Mouse (Mus musculus) urinary bladder, postnatal 36 days (tissue): ENCODE data around the gene Myo10.

ENCODE experiments used
- DNase-seq, 2 experiments: peaks; one replicate each; pipeline ENCODE4 v3.0.0; 2022; ENCODE audit warnings: low spot score in 2 of 2, mixed read lengths in 1 of 2

Myo10 gene

DNA sequence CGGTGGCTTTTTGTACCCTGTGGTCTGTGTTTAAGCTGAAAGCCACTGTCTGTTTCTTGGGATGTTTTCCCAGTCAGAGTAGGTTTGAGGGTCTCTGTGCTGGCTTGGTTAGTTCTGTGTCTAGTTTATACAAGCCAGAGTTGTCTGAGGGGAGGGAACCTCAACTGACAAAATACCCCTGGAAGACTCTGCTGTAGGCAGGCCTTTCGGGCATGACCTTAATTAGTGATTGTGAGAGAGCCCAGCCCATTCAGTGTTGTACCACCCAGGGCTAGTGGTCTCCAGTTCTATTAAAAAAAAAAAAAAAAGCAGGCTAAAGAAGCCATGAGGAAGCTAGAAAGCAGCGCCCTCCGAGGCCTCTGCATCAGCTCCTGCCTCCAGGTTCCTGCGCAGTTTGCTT, 30.0 kb downstream of the Myo10 start:
- no peak for DNase-seq

DNA sequence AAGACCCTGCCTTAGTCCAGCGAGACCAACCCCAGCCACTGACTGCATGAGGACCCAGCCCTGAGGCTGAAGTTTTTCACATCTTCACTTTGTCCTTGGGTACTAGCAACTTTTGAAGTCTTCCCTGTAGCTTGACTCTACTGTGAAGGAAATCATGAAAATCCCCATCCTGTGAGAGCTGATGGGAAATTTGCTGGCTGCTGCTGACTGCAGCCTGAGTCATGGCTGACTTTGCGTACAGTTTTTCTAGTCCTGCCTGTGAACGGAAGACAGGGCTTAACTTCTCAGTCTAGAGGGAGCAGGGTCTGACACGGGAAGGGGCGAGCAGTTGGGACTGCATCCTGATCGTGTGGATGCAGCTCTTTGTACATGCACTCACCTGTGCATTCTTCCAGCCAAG, 30.6 kb downstream of the Myo10 start:
- DNase-seq, result no peak

DNA sequence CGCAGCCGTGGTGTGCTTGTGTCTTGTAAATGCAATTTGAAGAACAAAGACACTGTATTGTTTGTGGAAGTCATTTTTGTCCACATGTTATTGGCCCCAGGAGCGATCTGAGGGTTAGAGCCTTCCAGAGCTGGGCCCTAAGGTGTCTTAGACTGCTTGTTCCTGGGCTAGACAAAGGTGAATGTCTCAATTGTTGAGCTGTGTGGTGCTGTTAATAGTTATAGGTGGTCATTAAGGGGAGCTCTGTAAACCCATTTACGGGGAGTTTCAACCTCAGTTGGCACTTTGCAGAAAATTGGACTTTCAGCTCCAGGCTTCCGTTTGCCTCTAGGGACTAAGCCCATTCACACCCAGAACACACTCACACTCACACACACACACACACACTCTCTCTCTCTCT, 31.4 kb downstream of the Myo10 start:
- no peak for DNase-seq

DNA sequence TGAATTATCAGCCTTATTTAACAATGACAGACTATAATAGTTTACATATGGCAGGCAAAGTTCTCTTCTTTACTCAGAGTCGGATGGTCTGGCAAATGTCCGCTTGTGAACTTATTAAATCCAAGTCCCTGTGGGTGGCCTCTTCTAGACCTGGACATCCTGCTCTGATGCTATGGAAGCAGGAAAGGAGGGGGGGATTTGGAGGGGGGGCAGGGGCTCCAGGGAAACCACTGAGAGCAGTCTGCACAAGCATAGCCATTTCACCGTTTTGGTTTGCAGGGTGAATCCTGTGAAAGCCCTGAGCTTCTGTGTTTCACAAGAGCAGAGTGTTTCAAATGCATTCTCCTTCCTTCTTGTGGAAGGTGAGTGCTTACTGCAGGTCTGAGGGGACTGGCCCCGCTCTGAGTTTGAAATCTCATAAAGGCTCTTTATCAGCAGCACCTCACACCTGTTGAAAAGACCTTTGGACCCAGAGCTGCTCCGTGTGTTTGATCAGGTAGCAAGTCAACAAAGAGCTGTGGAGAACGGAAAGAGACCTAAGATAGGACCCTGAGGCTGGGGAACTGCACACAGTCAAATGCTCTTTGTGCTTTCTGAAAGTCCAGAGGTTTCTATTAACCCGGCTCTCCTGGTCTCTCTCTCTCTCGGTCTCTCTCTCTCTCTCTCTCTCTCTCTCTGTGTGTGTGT, 40.7 kb downstream of the Myo10 start:
- no peak for DNase-seq

DNA sequence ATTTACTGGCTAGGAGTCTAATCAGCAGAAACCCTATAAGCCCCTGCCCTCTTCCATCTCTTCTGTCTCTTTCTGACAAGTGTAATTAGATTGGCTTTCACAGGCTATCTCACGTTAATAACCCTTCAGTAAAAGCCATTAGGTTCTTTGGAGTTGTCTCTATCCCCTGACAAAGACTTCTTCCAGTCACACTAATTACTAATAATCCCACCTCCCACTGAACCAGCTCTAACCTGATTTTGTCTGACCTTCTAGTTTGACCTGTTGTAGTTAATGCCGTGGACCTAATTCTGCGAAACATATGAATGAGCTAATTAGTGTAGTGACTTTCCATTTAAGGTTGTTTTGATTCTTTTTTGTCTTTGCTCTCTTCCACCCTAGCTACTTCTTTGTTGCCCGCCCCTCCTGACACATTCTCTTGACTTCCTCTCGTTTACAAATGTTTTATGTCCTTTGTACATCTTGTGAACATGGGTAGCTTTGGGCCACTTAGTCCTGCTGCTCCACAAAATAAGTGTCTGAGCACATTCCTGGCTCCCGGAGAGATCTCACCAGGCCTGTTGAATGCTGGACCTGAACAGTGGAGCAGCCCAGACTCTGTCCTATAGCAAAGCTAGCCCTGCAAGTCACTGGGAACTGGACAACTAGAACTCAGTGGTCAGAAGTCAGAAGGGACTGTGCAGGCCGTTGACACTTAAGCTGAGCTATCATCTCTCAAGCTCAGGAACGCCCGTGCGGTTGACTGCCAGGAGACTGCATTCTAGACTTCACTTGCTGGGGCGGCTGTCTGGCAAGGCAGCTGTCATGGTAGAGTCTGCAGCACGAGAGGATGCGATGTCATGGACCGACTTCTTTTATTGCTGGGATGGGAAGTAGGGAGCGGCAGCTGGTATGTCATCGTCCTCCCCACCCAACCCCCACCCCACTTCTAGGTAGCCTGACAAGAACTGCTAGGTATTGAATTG, 47.2 kb downstream of the Myo10 start:
- no peak for DNase-seq

DNA sequence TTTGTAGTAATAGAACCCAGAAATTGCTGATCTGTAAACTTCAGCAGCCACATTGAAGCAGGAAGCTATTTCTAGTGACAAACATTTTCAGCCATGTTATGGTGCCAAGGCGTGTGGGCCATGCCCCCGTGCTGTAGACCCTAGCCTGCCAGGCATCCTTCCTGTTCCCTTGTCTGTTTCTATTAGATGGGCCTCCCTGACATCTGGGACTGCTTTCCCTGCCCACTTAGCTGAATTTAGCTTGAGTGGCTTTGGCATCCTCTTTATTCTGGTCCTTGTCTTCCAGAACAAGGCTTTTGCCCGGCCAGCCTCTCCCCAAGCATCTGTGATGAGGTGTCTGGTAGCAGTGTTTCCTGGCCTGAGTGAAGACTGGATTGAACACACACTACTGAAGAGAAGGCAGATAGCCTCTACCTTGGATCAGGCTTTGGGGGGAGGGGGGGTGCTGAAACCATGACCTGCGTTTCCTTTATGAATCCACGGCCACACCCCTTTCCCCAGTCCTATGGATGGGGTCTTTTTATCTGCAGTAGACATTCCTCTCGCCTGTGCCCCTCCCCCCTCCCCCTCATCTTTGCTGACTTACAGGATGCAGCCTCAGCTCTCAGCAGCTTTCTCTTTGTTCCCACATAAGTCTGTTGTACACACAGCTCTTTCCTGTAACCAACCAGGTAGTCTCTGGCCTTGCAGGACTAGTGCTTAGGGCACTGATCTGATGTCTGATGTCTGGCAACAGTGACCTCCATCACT, 51.1 kb downstream of the Myo10 start:
- DNase-seq, result no peak

DNA sequence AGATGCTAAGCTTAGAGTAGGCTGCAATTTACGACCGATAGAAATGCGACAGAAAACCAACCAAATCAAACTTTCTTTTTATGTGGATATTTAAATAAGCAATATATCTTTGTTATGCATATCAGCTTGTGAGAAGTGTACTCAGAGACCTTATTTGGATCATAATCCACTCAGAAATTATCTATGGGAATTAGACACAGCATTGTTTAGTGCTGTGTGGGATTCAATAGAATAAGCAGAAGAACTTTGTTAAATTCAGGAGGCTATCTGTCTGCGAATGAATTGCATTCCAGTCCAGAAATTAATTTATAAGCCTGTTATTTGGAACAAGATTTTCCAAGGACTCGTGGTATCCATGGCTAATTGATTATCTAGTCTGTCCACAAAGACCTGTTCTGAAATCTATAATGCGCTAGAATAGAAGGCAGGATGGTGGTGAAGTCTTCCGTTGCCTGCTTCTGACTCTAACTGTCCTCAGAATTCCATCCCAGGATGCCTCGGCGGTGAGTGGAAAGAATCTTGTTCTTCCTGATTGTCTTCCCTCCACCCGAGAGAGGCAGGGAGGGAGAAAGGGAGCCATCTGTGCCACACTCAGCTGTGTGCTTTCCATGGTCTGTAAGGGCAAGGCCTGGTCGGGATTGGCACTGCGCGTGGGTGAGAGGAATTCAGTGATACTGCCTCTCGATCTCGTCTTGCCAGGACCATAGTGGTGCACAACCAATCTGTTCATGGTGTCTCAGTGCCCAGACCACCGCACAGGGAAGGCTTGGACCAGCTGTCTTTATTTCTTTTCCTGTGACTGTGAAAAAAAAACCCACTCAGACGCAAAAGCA, 52.0 kb downstream of the Myo10 start:
- no peak for DNase-seq

DNA sequence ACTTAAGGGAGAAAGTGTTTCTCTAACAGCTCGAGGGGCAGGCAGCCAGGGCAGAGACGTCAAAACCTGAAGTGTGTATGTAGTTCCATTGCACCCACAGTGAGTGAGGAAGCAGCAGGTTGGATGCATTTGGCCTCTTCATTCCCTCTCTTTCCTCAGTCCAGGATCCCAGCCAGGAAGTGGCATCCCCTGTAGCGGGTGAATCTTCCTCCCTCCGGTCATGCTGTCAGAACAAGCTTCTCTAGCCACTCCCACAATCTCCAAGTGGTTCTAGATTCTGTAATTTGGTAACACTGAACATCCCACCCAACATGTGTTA, 52.6 kb downstream of the Myo10 start:
- DNase-seq, result no peak

DNA sequence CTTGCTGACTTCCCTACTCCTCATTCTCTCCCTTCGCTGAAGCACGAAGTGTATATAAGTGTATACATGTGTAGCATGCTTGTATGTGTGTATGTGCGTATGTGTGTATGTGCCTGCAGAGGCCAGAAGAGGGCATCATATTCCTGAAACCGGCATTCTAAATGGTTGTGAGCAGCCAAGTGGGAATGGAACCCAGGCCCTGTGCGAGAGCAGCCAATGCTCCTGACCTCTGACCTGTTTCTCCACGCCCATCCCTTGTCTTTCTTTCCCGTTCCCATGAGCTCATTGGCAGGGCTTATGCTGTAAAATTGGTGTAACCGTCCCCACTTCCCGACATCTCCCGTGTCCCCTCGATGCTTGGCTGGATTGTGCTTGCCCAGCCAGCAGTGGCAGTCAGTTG, 53.0 kb downstream of the Myo10 start:
- DNase-seq, result no peak

DNA sequence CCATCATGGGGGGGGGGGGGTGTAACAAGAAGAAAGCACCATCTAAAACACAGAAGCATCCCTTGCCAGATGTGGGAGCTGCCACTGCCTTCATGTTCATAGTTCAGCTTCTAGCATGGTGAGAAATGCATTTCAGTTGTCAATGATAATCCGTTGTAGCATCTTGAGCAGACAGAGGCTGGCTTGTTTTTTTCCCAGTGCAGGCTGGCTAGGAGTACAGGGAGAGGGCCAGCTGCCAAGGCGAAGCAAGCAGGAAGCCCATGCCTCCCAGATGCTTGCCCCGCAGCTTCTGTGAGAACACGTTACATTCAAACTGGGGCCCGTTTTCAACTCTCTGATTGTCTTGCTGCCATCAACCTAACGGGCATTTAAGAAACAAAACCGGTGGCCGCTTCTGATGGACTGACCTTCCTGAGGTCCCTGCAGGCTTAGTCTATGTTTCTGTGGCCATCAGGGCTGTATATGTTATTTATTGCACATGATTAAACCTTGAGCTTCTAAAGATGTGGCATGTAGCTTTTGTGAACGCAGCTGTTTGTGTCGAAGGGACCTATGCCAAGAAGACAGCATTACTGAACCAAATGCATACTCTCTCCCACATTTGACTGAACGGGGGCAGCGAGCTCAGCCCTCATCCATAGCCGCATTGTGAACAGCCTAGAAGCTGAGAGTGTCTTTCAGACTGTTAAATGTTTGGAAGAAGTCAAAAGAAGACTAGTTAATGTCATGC, 53.9 kb downstream of the Myo10 start:
- DNase-seq, result no peak

DNA sequence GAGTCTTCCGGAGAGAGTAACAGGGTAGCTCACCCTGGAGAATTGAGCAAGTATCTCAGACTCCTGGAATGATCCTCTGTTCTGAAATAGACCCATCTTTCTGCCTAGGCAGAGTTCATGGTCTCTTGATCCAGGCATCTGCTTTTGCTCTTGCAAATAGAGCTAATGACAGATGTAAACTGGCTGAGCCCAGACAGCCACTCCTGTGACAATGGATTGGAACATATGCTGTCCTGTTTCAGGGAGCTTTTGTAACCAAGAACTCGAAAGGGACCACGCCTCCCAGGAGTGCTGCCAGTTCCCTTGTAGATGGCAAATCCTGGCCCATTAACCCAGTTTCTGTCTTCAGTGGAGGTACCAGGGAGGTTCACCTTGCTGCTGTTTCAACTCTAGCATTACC, 56.8 kb downstream of the Myo10 start:
- peak in 1 of 2 experiments; percentile 9 for DNase-seq

DNA sequence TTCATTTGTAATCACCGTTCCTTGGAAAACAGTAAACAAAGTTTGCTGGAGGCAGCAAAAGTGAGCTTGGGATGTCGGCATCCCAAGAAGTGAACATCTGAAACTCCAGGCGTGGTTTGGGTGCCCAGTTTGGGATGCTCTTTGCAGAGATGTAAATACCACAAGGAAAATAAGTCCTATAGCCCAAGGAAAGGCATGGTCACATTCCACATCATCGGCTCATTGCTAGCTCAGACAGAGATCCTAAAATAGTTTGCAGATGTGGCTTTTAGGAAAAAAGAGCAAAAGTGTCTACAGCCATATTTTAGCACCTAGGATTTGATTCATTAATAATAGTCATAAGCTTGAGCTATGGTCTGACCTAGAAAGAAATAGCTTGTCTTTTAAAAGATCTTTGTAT, 57.3 kb downstream of the Myo10 start:
- no peak for DNase-seq

DNA sequence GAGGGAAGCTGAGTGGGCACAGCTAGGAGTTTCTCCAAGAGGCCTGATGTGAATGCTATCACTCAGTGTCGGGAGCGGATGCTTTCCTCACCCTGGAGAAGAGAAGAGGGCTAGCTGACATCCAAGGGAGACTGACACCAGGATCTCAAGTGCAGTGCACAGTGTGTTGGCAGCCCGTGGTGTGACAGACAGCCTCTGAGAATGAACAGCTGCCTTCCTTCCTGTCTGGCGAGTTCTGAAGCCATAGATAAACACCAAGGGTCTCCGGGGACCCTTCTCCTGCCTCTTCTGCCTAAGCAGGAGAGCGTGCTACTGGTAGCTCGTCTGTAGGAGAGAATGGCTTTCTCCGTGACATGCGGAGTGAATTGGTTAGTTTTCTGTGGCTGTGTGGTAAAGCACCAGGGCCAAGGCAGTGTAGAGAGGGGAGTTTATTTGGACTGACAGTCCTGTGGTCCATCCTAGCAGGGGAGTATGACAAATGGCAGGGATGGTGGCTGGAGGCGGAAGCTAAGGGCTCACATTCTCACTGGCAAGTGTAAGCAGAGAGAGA, 58.0 kb downstream of the Myo10 start:
- no peak for DNase-seq

DNA sequence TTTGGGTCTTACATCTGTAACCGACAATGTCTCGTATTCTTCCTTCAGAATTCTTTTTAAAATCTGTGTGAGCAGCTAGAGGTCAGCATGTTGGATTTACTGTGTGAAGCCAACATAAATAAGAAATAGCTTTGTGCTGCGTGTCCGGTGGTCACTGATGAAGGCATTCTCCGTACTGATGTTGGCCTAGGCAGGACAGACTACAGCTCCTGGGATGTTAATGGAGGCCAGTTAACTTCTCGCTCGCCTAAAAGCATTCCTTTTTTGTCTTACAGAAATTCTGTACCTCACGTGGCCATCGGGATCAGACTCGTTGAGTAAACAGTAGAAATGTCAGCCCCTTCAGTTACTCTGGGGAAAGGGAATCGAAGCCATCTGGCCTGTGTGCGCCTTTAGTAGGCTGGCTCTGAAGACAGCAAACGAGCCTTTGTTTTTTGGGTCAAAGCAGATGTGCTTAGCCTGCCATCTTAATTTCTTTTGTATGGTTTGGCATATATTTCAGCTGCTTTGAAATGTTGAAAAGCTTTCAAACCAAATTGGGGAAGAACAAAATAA, 60.7 kb downstream of the Myo10 start:
- DNase-seq, result no peak

DNA sequence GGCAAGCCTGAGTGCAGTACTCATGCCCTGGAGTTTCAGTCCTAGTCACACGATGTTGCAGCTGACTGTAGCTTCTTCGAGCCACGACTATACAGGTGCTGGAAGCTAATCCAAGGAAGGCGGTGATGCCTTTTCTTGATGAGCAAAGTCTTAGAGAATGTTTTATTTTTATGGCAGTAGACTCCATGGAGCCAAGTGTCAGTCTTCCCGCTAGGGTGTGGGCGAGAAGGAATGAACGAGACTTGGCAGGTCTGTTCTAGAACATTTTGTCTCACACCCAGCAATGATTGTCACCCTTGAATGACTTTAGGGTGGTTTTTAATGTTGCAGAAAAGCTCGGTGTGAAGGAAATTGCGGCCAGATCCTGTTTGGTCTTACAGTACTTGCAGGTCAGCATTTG, 62.9 kb downstream of the Myo10 start:
- DNase-seq, result no peak

DNA sequence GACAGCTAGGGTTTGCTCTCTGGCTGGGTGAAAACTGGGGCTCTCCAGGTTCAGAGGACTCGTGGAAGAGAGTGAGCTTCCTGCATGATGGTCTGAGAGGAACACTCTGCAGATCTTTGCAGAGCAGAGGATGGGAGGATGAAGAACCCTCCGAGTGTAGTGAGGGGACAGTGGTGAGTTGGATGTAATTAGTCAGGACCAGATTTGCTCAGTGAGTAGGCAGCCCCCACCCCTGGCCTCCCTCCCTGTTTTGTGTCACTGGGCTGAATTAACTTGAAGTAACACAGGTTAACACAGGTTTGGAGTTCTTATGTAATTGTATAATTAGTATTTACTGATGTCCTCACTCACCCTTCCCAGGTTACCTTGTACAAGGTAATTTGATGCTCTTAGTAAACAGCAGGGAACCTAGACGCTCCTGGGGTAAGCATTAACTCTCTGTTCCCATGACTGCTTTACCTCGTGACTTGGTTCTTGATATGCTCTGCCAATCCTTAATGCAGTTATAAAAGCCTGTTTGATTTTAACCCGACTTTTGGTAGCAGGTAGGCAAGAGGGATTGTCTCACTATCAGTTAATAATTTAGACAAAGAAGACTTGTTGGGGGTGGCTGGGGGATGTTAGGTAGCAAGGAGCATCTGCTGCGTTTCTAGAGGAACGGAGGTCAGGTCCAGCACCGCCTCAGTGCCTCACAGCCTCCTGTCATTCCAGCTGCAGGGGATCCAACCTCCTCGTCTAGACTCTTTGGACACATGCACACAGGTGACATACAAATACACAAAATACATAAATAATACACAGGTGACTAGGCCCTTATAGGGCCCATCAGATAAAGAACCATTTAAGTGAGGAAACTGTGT, 66.3 kb downstream of the Myo10 start:
- no peak for DNase-seq

DNA sequence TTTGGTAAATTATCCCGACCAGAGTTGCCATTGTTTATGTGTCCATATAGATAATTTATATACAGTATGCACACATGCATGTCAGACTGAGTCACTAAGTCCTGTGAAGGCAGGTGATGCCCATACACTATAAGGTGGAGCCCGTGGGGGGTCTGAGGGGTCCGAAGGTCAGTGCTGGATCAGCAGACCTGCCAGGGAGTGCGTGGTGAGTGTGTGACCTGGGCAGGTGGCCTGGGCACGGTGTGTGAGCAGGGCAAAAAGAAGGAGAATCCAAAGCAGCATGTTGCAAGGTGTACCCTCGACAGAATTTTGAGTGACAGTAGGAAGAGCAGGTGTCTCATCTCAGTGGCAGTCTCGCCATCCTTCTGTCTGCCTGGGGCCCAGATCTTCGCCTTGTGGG, 67.2 kb downstream of the Myo10 start:
- no peak for DNase-seq

DNA sequence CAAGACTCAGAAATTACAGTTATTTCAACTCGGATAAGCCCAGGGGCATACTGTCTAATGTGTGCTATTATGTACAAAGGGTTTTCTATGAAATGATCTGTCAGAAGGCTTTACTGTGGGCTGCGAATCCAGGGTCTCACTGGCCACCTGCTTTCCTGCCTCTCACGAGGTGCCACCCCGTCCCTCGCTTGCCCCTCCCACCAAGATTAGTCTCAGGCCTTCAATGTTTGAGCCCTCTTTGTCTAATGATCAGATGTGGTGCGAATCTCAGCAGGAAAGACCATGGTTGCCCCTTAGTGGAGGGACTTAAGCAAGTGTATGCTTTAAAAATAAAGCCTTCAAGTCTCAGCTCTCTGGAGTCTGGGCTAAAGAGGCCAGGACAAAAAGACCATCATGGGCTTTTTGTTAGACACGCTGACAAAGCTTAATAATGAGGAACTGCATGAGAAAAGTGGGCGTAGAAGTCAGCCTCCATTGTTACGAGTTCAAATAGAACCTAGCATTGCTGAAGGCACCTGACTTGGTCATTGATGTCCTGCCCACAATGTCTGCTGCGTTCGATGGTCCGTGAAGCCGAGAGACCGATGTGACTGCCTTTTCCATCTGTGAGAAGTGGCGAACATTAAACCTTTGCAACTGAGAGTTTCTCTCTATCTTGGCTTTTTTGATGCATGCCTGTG, 67.9 kb downstream of the Myo10 start:
- DNase-seq, result no peak

DNA sequence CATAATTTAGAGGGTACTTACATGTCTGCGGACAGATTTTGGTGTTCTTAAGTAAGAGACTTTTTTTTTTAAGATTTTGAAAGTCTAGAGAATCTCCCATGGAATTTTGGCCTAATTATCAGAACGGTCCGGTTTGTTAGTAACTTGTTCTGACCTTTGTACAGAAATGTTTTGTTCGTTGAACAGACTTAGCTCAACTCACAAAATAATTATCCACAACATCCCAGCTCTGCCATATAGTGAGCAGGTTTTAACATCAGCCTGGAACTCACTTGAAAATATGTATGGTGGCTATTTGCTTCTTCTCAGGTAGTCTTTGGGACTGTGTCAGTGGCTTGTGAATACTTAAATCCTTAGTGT, 68.4 kb downstream of the Myo10 start:
- DNase-seq, result no peak
